Comparison of ENCODE assay signal across 18 mouse cellular contexts in genomic region chr9:53883588-53884280, GRCm38 (mm10). TPM values are rescaled to one million over a fixed set of nuclear protein-coding genes. Genes with fewer than 3 reads are reported as not detected.
DNase-seq lines count a peak whose midpoint lies in the region; ATAC-seq and TF ChIP-seq lines count a peak whose summit lies in the region.
"Had no signal": no experiment of that assay in that cellular context is flagged by ENCODE, and none has a peak within 500 bp of the region (broad histone marks: within the 10 kb centered on the region; RNA-seq: fewer than 3 reads in every experiment).

No protein-coding gene starts in this region.

- DNase-seq in forebrain, embryonic 10.5 days (ENCODE audit: extremely low spot score, low spot score) = no peak
- peak; percentile 39 for DNase-seq in midbrain, embryonic 14.5 days
- no peak for DNase-seq in right cerebral cortex, postnatal 4 days
- no peak for DNase-seq in lung, postnatal 0 days (ENCODE audit: low spot score)
- DNase-seq: cerebellum, adult 11-12 months; embryo, embryonic 11 days; heart, adult 11 months; kidney, adult 8-10 months; kidney, postnatal 36 days; liver, embryonic 13.5 days; right cerebral cortex, adult 18-20 months; spleen, adult 18-20 months; thymus, postnatal 25 days had no signal

- TF ChIP-seq CTCF in lung, postnatal 0 days (IDR thresholded peaks at IDR 0.05) = no peak

- H3K9me3 ChIP-seq in forebrain, embryonic 13.5 days (replicated peaks) = no peaks in the 10 kb centered on the region
- H3K9me3 ChIP-seq in forebrain, embryonic 10.5 days = no peaks in the 10 kb centered on the region
- H3K9me3 ChIP-seq in midbrain, embryonic 14.5 days (ENCODE audit: control insufficient read depth, low read length) = no peaks in the 10 kb centered on the region
- no peaks in the 10 kb centered on the region for H3K9me3 ChIP-seq in midbrain, embryonic 16.5 days (replicated peaks; ENCODE audit: control insufficient read depth, low read length, poor library complexity, severe bottlenecking)
- H3K9me3 ChIP-seq in hindbrain, embryonic 16.5 days (ENCODE audit: control insufficient read depth, low read length) = no peaks in the 10 kb centered on the region
- H3K9me3 ChIP-seq in lung, postnatal 0 days (ENCODE audit: low read length) = no peaks in the 10 kb centered on the region
- H3K9me3 ChIP-seq: liver, embryonic 13.5 days; stomach, embryonic 15.5 days had no signal

- no peaks in the 10 kb centered on the region for H3K27me3 ChIP-seq in forebrain, embryonic 13.5 days
- H3K27me3 ChIP-seq in forebrain, embryonic 10.5 days (ENCODE audit: poor library complexity, severe bottlenecking) = no peaks in the 10 kb centered on the region
- H3K27me3 ChIP-seq in midbrain, embryonic 14.5 days (ENCODE audit: control insufficient read depth, insufficient read depth, low read length) = no peaks in the 10 kb centered on the region
- H3K27me3 ChIP-seq in midbrain, embryonic 16.5 days (ENCODE audit: control insufficient read depth, insufficient read depth, low read depth, low read length) = no peaks in the 10 kb centered on the region
- no peaks in the 10 kb centered on the region for H3K27me3 ChIP-seq in hindbrain, embryonic 16.5 days (replicated peaks; ENCODE audit: control insufficient read depth, insufficient read depth, low read length)
- H3K27me3 ChIP-seq in lung, postnatal 0 days (replicated peaks; ENCODE audit: insufficient read depth, low read length) = no peaks in the 10 kb centered on the region
- H3K27me3 ChIP-seq: liver, embryonic 13.5 days; megakaryocyte, embryonic 14.5 days; stomach, embryonic 15.5 days had no signal

- no peaks in the 10 kb centered on the region for H3K36me3 ChIP-seq in forebrain, embryonic 13.5 days (ENCODE audit: poor library complexity, severe bottlenecking)
- H3K36me3 ChIP-seq in forebrain, embryonic 10.5 days (replicated peaks) = no peaks in the 10 kb centered on the region
- no peaks in the 10 kb centered on the region for H3K36me3 ChIP-seq in midbrain, embryonic 14.5 days (ENCODE audit: control insufficient read depth, insufficient read depth, low read length)
- no peaks in the 10 kb centered on the region for H3K36me3 ChIP-seq in midbrain, embryonic 16.5 days (ENCODE audit: control insufficient read depth, insufficient read depth, low read length)
- H3K36me3 ChIP-seq in hindbrain, embryonic 16.5 days (ENCODE audit: control insufficient read depth, insufficient read depth, low read length) = no peaks in the 10 kb centered on the region
- H3K36me3 ChIP-seq in lung, postnatal 0 days (ENCODE audit: insufficient read depth, low read length) = no peaks in the 10 kb centered on the region
- H3K36me3 ChIP-seq: liver, embryonic 13.5 days; stomach, embryonic 15.5 days had no signal

- H3K4me3 ChIP-seq in forebrain, embryonic 13.5 days = no peak overlapping the region
- H3K4me3 ChIP-seq in forebrain, embryonic 10.5 days = no peak overlapping the region
- H3K4me3 ChIP-seq in midbrain, embryonic 14.5 days (replicated peaks; ENCODE audit: low read depth, low read length) = no peak overlapping the region
- no peak overlapping the region for H3K4me3 ChIP-seq in midbrain, embryonic 16.5 days (ENCODE audit: low read depth, low read length)
- no peak overlapping the region for H3K4me3 ChIP-seq in hindbrain, embryonic 16.5 days (ENCODE audit: low read length)
- H3K4me3 ChIP-seq in lung, postnatal 0 days (ENCODE audit: low read depth, low read length) = no peak overlapping the region
- H3K4me3 ChIP-seq: liver, embryonic 13.5 days; megakaryocyte, embryonic 14.5 days; stomach, embryonic 15.5 days had no signal

- peak overlapping the region; percentile 52 for H3K27ac ChIP-seq in forebrain, embryonic 13.5 days
- no peak overlapping the region for H3K27ac ChIP-seq in forebrain, embryonic 10.5 days
- H3K27ac ChIP-seq in midbrain, embryonic 14.5 days (replicated peaks; ENCODE audit: low read depth, low read length) = 0 out of 2 replicates have a peak overlapping the region, but pooled peaks have one; percentile 32
- no peak overlapping the region for H3K27ac ChIP-seq in midbrain, embryonic 16.5 days (ENCODE audit: low read length)
- 0 out of 2 replicates have a peak overlapping the region, but pooled peaks have one; percentile 29 for H3K27ac ChIP-seq in hindbrain, embryonic 16.5 days (ENCODE audit: low read depth, low read length)
- H3K27ac ChIP-seq in lung, postnatal 0 days (ENCODE audit: low read length) = no peak overlapping the region
- H3K27ac ChIP-seq: liver, embryonic 13.5 days; stomach, embryonic 15.5 days had no signal

- peak; percentile 92 for ATAC-seq in forebrain, embryonic 13.5 days
- peak; percentile 34 for ATAC-seq in midbrain, embryonic 14.5 days (ENCODE audit: low FRiP score, low TSS enrichment)
- ATAC-seq in midbrain, embryonic 16.5 days = no peak
- peak; percentile 61; the same call in 1 of the 2 replicates for ATAC-seq in hindbrain, embryonic 16.5 days
- ATAC-seq in lung, postnatal 0 days = no peak

- H3K9ac ChIP-seq in forebrain, embryonic 13.5 days = no peak overlapping the region
- H3K9ac ChIP-seq in midbrain, embryonic 14.5 days (replicated peaks; ENCODE audit: low read length) = no peak overlapping the region
- H3K9ac ChIP-seq in midbrain, embryonic 16.5 days (ENCODE audit: low read depth, low read length) = no peak overlapping the region
- H3K9ac ChIP-seq in hindbrain, embryonic 16.5 days (ENCODE audit: low read depth, low read length) = no peak overlapping the region
- no peak overlapping the region for H3K9ac ChIP-seq in lung, postnatal 0 days (replicated peaks; ENCODE audit: low read depth)
- H3K9ac ChIP-seq: liver, embryonic 13.5 days; stomach, embryonic 15.5 days had no signal

- no peak overlapping the region for H3K4me2 ChIP-seq in forebrain, embryonic 13.5 days
- H3K4me2 ChIP-seq in midbrain, embryonic 14.5 days (ENCODE audit: low read length) = no peak overlapping the region
- H3K4me2 ChIP-seq in midbrain, embryonic 16.5 days (ENCODE audit: low read length) = no peak overlapping the region
- H3K4me2 ChIP-seq in hindbrain, embryonic 16.5 days (ENCODE audit: low read length) = no peak overlapping the region
- H3K4me2 ChIP-seq in lung, postnatal 0 days (replicated peaks; ENCODE audit: low read depth, low read length) = no peak overlapping the region
- H3K4me2 ChIP-seq: liver, embryonic 13.5 days; stomach, embryonic 15.5 days had no signal

- no peak for TF ChIP-seq EP300 in lung, postnatal 0 days (IDR thresholded peaks at IDR 0.05)

- 87% methylated on average over 23 of the region's 23 CpGs for WGBS in forebrain, embryonic 13.5 days
- 94% methylated on average over 23 of the region's 23 CpGs for WGBS in forebrain, embryonic 10.5 days
- 75% methylated on average over 23 of the region's 23 CpGs for WGBS in midbrain, embryonic 14.5 days
- WGBS in midbrain, embryonic 16.5 days = 78% methylated on average over 23 of the region's 23 CpGs
- 77% methylated on average over 23 of the region's 23 CpGs for WGBS in hindbrain, embryonic 16.5 days
- 92% methylated on average over 23 of the region's 23 CpGs for WGBS in lung, postnatal 0 days

- H3K4me1 ChIP-seq in forebrain, embryonic 13.5 days = no peaks in the 10 kb centered on the region
- no peaks in the 10 kb centered on the region for H3K4me1 ChIP-seq in forebrain, embryonic 10.5 days
- no peaks in the 10 kb centered on the region for H3K4me1 ChIP-seq in midbrain, embryonic 14.5 days (ENCODE audit: control insufficient read depth, insufficient read depth, low read length)
- H3K4me1 ChIP-seq in midbrain, embryonic 16.5 days (ENCODE audit: control insufficient read depth, insufficient read depth, low read length) = no peaks in the 10 kb centered on the region
- no peaks in the 10 kb centered on the region for H3K4me1 ChIP-seq in hindbrain, embryonic 16.5 days (ENCODE audit: control insufficient read depth, insufficient read depth, low read depth, low read length)
- no peaks in the 10 kb centered on the region for H3K4me1 ChIP-seq in lung, postnatal 0 days (ENCODE audit: insufficient read depth, low read depth, low read length)
- H3K4me1 ChIP-seq: liver, embryonic 13.5 days; megakaryocyte, embryonic 14.5 days; stomach, embryonic 15.5 days had no signal

RNA-seq across cellular contexts. Expression of gene Sln, which starts 33.8 kb away (rescaled TPM):
- 0.44 and 0.94 TPM in 2 replicates for polyA plus RNA-seq in forebrain, embryonic 13.5 days (2015; fragmentation: Nextera tagmentation; extraction: Ambion mirVana)
- not detected in 2 replicates for polyA plus RNA-seq in forebrain, embryonic 10.5 days (2016; fragmentation: Nextera tagmentation; extraction: Ambion mirVana)
- not detected in 2 replicates for polyA plus RNA-seq in midbrain, embryonic 14.5 days (2014; fragmentation: Nextera tagmentation; extraction: Ambion mirVana)
- polyA plus RNA-seq in midbrain, embryonic 16.5 days (2015; fragmentation: Nextera tagmentation; extraction: Ambion mirVana) = 0.31 TPM in 1 of 2 replicates, not detected in the other
- 0.19 and 8.8 TPM in 2 replicates for polyA plus RNA-seq in hindbrain, embryonic 16.5 days (2015; fragmentation: Nextera tagmentation; extraction: Ambion mirVana)
- 8.6 and 11.0 TPM in 2 replicates for polyA plus RNA-seq in lung, postnatal 0 days (2015; fragmentation: Nextera tagmentation; extraction: Ambion mirVana)

Comparison
In these comparisons a context has a peak if more than half of its experiments do, and no peak if none do; other contexts are left out.
1. ATAC-seq: peak in forebrain, embryonic 13.5 days (single experiment), midbrain, embryonic 14.5 days (single experiment) and hindbrain, embryonic 16.5 days (single experiment); none in midbrain, embryonic 16.5 days (single experiment) and lung, postnatal 0 days (single experiment).
2. H3K27ac ChIP-seq: peak in forebrain, embryonic 13.5 days (single experiment), midbrain, embryonic 14.5 days (single experiment) and hindbrain, embryonic 16.5 days (single experiment); none in forebrain, embryonic 10.5 days (single experiment), midbrain, embryonic 16.5 days (single experiment) and lung, postnatal 0 days (single experiment).